Mouse (Mus musculus) bone marrow, adult 2 months (tissue): ENCODE measurements at regions not wholly inside any gene's neighbourhood (a gene's known extent, or its start where the extent isn't known, plus 50 kb on each side); places are given as distances from the start of the nearest gene placed in this dataset.

ENCODE experiments used
- CTCF ChIP-seq: fragments of 200-500 bp; IDR thresholded peaks from 2 replicates; pipeline ENCODE4 v1.5.1; 2011; ENCODE audit warnings: low read length, control low read depth; ENCODE audit not compliant: control insufficient read depth, insufficient read depth
- POLR2A ChIP-seq: fragments of 200-500 bp; IDR thresholded peaks from 2 replicates; pipeline ENCODE4 v1.6.1; 2011; ENCODE audit warnings: low read depth, mild to moderate bottlenecking, control low read depth, low read length, borderline replicate concordance; ENCODE audit not compliant: control insufficient read depth

DNA sequence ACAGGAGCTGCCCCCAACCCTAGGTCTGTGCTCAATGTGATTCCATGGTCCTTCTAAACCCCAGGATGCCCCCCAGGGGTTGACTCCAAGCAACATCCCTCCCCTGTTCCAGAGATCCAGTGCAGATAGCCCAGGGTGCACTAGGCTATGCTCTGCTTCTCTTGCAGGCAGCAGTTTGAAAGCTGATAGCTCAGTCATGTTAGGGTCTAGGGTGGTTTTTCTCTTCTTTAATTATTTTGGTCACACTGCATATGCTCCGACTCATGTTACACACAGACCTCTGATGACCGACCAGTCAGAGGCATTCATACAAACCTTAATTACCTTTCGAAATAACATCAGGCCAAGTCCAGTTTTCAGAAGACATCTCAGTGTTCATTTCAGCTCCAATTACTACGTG, 169.2 kb downstream of the Sox11 start:
- TF ChIP-seq POLR2A (no peak), CTCF (no peak)
